ENCODE assay signal across 11 mouse cellular contexts in the genomic region with DNA sequence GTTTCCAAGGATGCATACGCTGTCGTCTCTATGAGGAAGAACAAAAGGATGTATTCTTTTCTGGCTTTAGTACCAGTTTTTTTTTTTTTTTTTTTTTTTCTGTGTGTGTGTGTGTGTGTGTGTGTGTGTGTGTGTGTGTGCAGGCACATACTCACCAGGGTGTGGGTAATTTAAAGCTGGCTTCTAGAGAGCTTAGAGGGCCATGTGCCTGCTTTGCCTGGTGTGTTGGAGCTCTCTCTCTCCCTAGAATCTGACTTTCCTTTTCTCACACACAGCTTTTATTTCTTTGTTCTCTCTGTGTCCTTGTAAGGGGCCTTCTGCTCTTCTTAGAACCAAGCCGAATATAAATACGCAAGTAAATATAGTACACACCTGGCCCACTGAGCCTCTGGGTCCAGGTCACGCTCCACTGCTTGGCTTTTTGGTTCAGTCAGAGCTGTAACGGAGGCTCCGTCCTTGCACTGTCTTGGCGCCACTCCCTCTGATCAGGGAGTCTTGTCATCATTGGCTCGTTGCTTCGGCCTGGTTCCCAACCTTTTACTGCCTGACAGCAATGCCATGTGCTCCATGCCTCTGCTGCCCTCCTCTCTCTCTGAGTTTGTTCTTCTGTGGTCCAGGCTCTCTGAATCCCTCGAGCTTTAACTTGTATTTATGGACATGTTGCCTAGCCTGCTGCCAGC.
A peak's percentile ranks its signal among the peaks of the same experiment; 100 is the strongest.
DNase-seq lines count a peak whose midpoint lies in the region; ATAC-seq lines count a peak whose summit lies in the region.
"Had no signal": no experiment of that assay in that cellular context is flagged by ENCODE, and none has a peak within 500 bp of the region (broad histone marks: within the 10 kb centered on the region; RNA-seq: fewer than 3 reads in every experiment).

No protein-coding gene starts in this region.

- no peaks in the 10 kb centered on the region for H3K36me3 ChIP-seq in kidney, embryonic 14.5 days (ENCODE audit: control insufficient read depth, insufficient read depth, low read length)
- no peaks in the 10 kb centered on the region for H3K36me3 ChIP-seq in midbrain, embryonic 15.5 days (replicated peaks)
- H3K36me3 ChIP-seq: embryonic facial prominence, embryonic 12.5 days; heart, embryonic 13.5 days had no signal

- H3K27ac ChIP-seq in kidney, embryonic 14.5 days (ENCODE audit: low read depth, low read length) = no peak overlapping the region
- peak overlapping the region; percentile 45; the same call in 1 of the 2 replicates for H3K27ac ChIP-seq in midbrain, embryonic 15.5 days
- H3K27ac ChIP-seq: embryonic facial prominence, embryonic 12.5 days; heart, embryonic 13.5 days; layer of hippocampus, adult 2 months; liver, embryonic 14.5 days had no signal

- H3K4me1 ChIP-seq in kidney, embryonic 14.5 days (ENCODE audit: control insufficient read depth, insufficient read depth, low read length) = no peaks in the 10 kb centered on the region
- 0 out of 2 replicates have a peak, but pooled peaks cover 8% of the 10 kb centered on the region for H3K4me1 ChIP-seq in midbrain, embryonic 15.5 days
- H3K4me1 ChIP-seq: embryonic facial prominence, embryonic 12.5 days had no signal

- WGBS in kidney, embryonic 14.5 days = 55% methylated on average over 11 of the region's 11 CpGs
- WGBS in midbrain, embryonic 15.5 days = 56% methylated on average over 11 of the region's 11 CpGs

- no peak overlapping the region for H3K4me2 ChIP-seq in kidney, embryonic 14.5 days (replicated peaks; ENCODE audit: low read depth, low read length)
- no peak overlapping the region for H3K4me2 ChIP-seq in midbrain, embryonic 15.5 days
- H3K4me2 ChIP-seq: embryonic facial prominence, embryonic 12.5 days; heart, embryonic 13.5 days had no signal

- H3K4me3 ChIP-seq in kidney, embryonic 14.5 days (ENCODE audit: low read length) = no peak overlapping the region
- H3K4me3 ChIP-seq in midbrain, embryonic 15.5 days = no peak overlapping the region
- H3K4me3 ChIP-seq: embryonic facial prominence, embryonic 12.5 days; heart, embryonic 13.5 days; layer of hippocampus, adult 2 months had no signal

- no peak for ATAC-seq in kidney, embryonic 14.5 days (ENCODE audit: low FRiP score, low TSS enrichment)
- peak; percentile 84 for ATAC-seq in cerebellum, adult (ENCODE audit: insufficient number of reproducible peaks, low FRiP score, low TSS enrichment)
- peak; percentile 70 for ATAC-seq in midbrain, embryonic 15.5 days (replicated peaks)

- no peaks in the 10 kb centered on the region for H3K27me3 ChIP-seq in kidney, embryonic 14.5 days (ENCODE audit: control insufficient read depth, insufficient read depth, low read length)
- no peaks in the 10 kb centered on the region for H3K27me3 ChIP-seq in midbrain, embryonic 15.5 days (replicated peaks)
- H3K27me3 ChIP-seq: embryonic facial prominence, embryonic 12.5 days; heart, embryonic 13.5 days had no signal

- intact Hi-C loops in gastrocnemius, postnatal 14 days (cut with DNase I; ENCODE audit: low total_unique reads) = no loop called here

- no peaks in the 10 kb centered on the region for H3K9me3 ChIP-seq in kidney, embryonic 14.5 days (ENCODE audit: control insufficient read depth, low read length)
- no peaks in the 10 kb centered on the region for H3K9me3 ChIP-seq in midbrain, embryonic 15.5 days
- H3K9me3 ChIP-seq: embryonic facial prominence, embryonic 12.5 days; heart, embryonic 13.5 days had no signal

- DNase-seq in kidney, postnatal 36 days = peak; percentile 7 to 17
- peak; percentile 59 for DNase-seq in gastrocnemius, postnatal 14 days
- DNase-seq in lung, postnatal 25 days (ENCODE audit: low spot score) = no peak
- no peak for DNase-seq in Muller cell, postnatal 12 days (ENCODE audit: inconsistent ontology term)

- no peak overlapping the region for H3K9ac ChIP-seq in kidney, embryonic 14.5 days (ENCODE audit: low read depth, low read length)
- H3K9ac ChIP-seq in midbrain, embryonic 15.5 days = no peak overlapping the region
- H3K9ac ChIP-seq: embryonic facial prominence, embryonic 12.5 days; heart, embryonic 13.5 days; liver, embryonic 14.5 days had no signal

Comparison
In these comparisons a context has a peak if more than half of its experiments do, and no peak if none do; other contexts are left out.
1. DNase-seq: peak in kidney, postnatal 36 days (2 of 2) and gastrocnemius, postnatal 14 days (single experiment); none in lung, postnatal 25 days (single experiment) and Muller cell, postnatal 12 days (single experiment).